Mouse (Mus musculus) Muller cell, postnatal 12 days (primary cell): Measurements from ENCODE around the gene Peli1.
A peak's percentile ranks its signal among the peaks of the same experiment; 100 is the strongest.

Source experiments
- DNase-seq: peaks from one replicate; pipeline ENCODE4 v3.0.0-alpha.2; 2015; ENCODE audit errors: inconsistent ontology term

Peli1 gene

DNA sequence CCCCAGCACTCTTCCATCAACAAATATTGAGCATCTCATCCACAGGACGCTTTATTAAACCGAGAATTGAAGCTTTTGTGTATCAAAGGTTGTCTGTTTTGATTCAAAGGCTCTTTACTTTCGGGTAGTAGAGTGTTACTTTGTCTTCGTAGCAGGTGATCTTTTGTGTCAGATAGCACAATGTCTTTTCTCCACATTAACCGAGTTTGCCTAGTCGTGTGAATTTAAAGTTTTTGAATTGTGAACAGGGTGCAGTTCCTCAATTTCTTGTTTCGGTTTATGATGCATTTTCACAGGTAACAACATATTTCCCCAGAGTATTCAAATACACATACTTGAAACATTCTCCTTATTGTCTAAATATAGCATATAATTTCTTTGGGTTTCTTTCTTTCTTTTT, 1.5 kb downstream of the Peli1 start:
- DNase-seq = peak; percentile 11

DNA sequence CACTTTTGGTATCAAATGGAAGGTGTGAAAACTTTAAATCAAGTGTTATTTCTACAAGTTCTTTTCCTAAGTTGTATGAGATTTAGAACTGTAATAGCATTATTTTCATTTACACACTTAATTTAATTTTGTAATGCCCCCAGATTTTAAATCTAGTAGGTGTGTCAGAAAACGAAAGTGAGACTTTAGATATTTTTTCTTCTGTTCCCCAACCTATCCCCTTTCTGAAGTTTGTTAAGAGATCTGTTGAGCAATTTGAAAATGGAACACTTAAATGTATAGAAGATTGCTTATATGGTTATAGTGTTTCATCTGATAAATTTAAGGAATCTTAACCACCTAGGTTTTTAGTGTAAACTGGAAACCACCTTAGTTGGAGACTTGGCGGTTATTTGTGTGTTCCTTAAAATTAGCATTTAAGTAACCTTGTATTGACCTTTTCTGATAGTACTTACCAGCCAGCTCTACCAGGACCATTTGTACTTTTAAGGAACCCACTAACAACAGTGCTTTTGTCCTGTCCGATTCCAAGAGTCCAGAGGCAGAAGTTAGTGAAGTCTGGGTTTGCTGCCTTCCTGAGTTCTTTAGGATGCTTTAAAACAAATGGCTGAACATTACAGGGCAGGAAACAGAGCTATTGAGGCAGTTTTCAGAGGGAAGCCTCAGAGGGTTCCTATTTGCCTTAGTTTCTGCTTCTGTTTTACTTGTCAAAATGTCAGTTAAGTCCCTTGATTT, 2.2 kb downstream of the Peli1 start:
- DNase-seq = peak; percentile 13

DNA sequence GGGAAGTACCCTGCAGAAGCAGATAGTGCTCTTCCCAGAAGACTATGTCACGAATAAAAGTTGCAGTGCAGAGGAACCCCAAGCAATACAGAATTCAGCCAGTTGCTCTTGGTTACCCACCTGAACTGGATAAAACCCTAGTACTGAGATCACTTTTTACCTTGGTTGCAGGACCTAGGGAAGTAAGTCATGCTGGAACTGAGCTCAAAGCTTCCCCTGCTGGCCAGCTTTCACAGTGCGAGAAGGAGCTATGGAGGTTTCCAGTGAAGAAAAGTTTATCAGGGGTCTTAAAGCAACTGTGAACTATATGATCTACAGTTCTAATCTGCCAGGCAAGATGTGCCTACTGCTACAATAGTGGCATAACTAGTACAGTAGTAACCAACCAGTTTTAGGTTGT, 5.5 kb downstream of the Peli1 start:
- DNase-seq = no peak

DNA sequence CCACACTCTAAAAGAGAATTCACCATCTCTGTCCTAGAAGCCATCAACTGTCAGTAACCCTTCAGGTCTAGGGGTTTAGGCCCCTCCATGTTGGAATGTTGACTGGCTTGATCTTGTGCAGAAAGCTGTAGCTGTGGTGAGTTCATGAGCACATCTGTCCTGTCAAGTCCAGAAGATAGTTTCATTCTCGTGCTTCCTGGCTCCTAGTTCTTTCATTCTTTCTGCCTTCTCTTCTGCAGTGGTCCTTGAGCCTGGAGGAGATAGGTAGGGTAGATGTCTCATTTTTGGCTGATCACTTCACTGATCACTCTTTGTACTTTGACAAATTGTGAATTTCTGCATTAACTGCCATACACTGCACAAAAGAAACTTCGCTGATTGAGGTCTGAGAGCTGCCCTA, 7.4 kb downstream of the Peli1 start:
- DNase-seq = no peak

DNA sequence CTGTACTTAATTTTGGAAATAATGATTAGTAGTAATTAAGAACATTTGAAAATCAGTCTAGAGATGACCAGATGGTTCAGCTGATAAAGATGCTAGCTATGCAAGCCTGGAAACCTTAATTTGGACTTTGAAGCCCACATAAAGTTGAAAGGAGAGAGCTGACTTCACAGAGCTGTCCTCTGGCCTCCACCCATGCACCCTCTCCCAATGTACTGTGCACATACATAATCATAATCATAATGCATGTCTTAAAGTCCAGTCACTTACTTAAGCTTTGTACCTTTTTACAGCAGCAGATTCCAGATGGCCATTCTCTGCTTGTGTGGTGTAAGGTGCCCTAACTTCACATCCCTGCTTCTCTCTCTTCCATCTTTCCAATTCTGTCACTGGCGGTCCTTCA, 9.6 kb downstream of the Peli1 start:
- no peak for DNase-seq

DNA sequence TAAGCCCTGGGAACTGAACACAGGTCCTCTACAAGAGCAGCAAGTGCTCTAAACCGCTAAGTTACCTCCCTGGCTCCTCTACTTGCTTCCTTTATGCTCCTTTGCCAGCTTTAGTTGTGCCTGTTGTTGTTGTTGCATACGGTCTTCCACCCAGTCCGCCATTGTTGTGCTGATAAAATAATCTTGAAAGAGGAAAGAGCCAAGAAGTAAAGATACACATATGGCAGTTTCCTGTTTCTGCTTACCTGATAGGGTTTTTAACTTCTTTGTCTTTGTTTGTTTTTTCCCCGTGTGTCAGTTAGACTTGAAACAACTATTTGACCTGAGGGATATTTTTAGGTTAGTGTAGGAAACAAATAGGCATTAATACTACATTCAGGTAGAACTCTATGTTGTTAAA, 10.2 kb downstream of the Peli1 start:
- no peak for DNase-seq

DNA sequence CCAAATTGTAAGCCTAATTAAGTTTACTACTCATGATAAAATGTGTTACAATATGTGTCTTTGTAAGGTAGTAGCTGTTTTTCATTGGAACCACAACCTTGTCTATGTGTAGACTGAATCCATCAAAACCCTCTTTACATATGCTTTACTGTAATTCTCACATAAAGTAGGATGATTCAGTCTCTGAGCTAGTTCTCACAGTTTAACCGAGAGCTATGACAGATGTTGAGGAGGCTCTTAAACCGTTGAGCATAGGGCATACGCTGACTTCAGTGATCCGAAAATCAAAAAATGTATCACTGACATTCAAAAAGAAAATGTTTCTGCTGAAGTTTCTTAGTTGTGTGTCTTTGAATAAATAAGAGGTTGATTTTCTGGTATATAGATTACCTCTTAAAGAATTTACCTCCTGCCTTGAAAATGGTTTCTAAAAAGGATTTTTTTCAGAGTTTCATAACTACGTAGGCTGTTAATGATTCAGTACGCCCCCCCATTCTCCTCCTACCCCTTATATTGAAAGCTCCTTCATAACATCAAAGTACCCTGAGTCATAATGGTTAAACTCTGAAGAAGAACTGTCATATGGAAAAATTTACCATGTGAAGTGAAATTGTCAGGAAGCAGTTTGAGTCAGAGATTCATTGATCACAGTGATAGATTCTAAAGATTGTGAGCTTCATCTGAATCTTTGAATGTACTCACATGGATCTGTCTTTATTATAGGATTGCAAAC, 11.3 kb downstream of the Peli1 start:
- DNase-seq = no peak

DNA sequence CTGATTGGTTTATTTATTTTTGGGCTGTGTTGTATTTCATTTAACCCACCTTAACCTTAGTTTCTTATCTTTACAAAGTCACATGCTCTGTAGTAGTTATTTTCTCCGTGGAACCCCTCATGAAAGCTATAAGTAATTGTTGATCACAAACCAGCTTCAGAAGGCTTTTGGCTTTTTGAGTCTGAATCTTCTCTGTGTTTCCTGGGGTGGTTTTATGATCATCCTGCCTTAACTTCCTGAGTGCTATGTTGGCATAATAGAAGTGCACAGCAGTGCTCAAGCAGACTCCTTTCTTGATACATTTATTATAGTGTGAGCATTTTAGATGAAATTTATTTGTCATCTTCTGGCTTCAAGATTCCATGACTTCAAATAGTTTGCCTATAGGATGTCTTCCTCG, 12.1 kb downstream of the Peli1 start:
- no peak for DNase-seq

DNA sequence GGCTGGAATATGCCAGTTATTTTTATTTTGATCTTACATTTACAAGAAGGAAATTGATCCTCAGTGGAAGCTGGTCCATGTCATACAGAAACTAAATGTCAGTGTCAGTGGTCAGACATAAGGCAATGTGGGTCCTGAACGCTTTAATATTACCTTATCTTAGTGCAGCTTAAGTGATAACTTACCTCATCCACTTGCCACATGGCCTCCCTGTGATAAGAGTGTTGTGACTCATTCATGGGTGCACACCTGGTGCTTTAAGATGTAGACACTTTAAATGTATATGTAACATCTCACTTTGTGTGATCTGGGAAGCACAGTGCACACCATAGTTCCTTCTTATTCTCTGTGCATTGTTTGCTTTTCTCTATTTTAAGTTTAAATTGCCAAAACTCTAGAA, 14.3 kb downstream of the Peli1 start:
- no peak for DNase-seq

DNA sequence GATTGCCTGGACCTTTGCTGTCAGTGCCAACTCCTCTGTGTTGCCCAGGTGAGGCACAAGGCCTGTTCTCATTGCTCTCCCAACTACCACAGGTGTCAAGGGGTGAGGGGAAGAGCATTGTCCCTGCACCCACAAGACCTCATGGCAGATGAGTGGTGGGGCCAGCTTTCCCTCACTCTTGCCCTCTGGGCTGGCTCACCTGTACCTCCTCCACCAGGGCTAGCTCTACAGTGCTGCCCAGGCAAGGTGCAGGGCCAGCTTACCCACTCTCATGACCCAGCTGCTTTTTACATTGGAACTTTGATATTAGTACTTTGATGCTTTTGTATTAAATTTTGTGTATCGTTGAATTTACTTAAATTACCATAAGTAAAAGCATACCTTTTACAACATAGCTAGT, 16.0 kb downstream of the Peli1 start:
- no peak for DNase-seq

DNA sequence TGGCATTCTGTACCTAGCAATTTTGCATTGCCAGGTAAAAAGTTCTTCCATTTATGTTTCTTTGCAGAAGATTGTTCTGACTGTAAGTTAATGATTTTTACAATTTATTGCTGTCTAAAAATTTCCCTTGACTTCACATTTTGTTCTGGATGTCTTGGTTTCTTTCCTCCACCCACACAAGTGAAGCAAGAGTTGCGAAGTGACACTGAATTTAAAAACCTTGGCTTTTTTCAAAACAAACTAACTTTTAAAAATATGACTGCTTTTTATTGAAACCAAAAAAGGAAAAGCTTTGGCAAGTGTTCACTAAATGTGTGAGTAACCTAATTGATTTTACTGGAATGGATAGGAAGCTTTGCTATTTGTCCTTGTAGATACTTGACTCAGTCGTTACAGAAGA, 18.2 kb downstream of the Peli1 start:
- DNase-seq = no peak

DNA sequence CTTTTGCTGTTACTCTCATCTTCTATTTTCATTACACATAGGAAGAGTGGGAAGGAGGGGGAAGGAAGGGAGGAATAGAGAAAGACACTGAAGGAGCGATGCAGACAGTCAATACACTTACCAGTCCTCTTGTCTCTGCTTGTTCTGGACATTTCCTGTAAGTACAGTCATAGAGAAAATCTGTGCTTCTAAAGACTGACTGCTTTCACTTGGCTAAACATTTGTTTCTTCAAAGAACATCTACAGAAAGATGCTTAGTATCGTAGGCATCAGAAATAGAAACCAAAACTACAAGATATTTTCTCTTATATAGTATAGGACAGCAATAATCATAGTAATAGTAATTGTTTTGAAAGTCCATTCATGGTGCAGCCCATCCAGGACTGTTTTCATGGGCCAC, 23.4 kb downstream of the Peli1 start:
- no peak for DNase-seq

DNA sequence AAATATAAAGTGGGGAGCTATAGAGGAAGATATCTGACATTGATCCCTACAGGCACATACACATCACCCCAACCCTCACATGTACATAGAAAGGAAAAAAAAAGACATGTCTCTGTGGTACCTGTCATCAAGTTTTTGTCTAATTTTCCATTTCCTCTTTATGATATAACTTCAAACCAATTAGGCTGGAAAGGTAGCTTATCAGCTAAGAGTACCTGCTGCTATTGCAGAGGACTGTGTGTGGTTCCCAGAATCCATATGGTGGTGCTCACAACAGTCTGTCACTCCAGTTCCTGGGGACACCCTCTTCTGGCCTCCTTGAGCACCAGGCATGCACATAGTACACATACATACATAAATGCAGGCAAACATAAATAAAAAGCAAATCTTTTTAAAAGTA, 24.7 kb downstream of the Peli1 start:
- DNase-seq = no peak

DNA sequence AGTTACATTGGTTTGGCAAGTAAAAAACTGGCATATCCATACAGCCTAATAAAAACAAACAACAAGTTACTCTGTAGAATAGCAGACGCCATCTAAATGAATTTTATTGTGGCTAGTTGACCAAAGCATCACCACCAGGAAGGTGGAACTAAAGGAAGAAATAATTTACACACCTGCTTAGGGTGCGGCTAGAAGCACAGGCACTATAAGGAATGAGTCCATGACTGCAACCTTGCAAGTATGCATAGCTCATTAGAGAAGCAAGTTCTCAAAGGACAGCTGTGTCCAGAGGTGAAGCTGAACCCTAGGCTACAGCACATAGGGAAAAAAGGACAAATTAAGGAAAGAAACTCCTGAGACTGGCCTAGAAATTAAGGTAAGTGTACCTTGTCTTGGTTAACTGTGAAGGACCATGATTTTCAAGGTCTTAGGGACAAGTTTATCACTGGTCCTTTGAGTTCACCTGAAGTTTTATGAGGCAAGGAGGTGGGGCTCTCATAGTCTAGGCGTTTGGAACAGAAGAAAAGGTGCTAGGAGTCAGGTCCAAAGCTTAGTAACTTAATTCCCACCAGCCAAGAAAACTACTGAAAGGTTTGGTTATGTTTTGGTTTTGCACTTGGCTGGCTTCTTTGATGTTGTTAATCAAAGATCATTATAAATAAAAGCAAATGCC, 25.7 kb downstream of the Peli1 start:
- no peak for DNase-seq

DNA sequence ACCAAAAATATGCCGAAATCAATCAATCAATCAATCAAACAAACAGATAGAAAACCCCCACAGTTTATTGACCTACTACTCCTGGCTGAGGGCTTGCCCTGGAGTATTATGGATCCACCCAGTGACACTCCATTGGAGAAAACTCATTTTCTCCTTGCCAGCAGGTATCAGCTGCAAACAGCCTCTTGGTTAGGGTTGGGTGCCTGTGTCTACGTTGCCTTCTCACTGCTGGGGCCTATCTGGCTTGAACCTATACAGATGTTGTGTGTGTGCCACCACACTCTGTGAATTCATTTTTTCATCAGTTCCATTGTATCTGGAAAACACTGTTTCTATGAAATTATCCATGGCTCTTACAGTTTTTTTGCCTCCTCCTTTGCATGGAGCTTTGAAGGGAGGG, 30.6 kb downstream of the Peli1 start:
- DNase-seq = no peak

DNA sequence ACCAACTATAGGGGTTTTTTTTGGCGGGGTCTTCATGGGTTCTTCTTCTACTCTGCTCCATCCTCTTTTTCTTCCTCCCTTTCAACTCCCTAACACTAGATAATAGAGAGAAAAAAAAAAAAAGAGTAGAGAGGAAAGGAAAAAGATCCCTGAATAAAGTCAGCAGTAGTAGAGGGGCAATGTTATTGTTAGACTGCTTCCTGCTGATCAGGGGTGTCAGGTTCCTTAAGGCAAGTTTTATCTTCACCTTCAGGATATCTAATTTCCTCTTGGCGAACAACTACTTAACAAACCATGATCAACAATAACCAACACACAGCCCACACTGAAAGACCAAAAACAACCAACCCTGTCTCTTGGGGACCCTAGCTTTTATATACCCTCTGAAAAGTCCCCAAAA, 31.3 kb downstream of the Peli1 start:
- no peak for DNase-seq

DNA sequence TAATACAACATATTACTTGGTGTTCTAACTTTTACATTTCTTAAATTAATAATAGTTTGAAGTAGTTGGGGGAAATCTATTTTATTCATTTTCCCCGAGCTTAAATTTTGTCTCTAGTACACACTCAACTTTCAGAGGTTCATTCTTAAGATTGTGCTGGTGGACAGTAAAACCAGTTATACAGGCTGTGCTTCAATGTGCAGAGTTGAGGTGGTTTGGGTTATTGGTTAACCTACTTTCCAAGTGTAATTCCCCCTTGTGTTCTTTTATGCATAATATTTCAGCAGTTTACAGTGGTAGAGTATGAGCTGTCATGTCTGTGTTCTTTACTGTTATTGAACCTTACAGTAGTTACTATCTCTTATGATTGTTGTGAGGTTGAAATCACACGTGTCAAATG, 40.6 kb downstream of the Peli1 start:
- DNase-seq = no peak

DNA sequence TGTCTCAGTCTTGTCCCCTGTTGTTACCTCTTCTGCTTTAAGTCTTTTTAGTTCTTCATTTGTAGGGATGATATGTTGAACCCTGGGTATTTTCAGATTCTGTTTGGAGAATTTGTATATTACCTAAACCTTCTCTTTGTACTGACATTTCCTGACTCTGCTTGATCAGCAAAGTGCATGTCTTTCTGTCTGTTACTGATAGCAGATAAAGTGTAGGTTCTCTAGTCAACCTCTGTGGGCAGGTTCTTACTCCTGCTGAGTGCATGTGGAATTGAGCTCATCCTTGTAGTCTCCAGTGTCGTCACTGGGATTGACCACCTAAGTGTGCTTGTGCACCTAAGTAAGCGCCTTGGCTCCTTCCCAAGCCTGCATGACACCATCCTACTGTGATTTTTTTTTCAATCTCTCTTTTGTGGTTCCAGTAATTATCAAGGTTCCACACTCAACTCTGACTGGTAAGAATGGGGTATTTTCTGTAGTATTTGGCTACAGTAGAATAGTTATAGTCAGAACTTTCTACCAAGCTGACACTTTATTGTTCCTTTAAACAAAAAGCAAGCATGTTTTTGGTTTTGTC, 43.9 kb downstream of the Peli1 start:
- DNase-seq = no peak

DNA sequence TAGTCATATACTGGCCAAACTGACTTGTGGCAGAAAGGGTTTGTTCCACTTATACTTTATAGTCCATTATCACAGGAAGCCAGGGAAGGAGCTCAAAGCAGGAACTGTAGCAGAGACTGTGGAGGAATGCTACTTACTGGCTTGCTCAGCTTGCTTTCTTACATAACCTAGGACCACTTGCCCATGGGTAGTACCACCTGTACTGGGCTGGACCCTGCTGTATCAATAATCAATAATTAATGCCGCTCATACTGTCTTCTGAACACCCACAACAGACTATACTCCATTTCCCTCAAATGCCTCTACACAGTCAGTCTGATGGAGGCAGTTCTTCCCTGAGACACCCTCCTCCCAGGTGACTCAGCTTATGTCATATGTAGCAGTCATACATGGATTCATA, 48.4 kb downstream of the Peli1 start:
- no peak for DNase-seq

DNA sequence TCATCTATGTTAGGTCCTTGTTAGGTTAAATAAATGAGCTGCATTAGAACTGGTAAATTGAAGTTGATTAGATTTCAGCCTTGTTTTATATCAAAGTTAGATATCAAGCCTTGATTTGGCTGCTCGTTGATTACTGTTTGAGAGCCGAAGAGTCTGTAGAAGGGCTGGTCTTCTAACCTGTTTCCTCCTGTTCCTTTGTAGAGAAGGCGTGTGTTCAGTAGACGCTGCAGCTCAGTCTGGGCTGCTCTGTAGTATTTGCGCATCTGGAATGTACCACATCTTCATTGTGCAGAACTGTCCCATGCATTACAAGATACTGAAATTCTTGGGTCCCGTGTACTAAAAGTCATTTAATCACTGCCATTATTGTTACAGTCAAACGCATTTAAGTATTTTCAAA, 50.2 kb downstream of the Peli1 start:
- DNase-seq = no peak

DNA sequence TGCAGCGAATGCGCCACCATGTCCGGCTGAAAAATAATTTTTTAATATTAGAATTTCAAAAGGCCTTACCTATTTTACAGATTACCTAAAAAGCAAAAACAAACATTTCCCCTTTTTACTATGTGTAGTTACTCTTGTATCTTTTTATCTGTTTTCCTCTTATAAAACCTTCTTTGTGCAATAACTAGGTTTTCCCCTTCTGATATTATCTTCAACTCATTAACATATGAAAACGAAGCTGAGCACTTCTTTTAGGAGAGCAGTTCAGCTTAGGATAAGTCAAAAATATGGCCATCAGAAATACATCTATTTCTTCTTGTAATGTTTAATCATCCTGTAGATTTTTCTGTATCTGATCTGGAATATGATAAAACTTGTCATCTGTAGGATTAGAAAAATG, 50.7 kb downstream of the Peli1 start:
- DNase-seq = no peak

DNA sequence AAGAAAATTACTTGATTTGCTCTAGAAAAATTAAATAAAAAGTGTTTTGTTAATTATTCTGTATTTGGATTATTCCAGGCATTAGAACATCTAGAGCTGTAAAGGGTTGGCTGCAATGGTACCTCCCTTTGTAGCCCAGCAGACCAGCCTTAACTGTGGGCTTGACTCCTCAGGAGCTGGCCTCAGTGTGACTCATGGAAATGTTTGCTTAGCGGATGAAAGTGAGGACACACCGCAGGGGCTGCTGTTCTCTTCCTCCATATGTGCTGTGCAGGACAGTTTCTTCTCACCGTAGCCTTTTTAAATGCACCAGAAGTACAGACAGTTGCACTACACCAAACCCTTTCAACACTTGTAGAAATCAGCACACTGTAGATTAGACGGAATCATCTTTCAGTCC, 58.4 kb downstream of the Peli1 start:
- no peak for DNase-seq

DNA sequence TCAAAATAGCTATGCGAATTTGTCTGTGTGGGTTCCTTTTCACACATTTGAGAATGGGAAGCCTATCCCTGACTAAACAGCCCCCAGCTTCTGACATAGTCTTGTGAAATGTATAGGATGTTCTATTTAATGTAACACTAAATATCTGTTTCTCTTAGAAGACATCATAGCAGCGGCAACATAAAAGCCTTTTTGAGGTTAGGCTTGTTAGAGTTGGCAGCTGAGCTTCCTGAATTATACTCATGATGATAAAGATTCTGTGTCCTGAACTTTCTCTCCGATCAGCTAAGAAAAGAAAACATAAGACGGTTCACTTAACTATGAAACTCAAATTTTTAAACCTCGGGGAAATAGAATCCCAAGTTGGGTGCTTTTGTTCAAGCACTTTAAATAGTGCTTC, 59.2 kb downstream of the Peli1 start:
- DNase-seq = no peak
